20 mouse cellular contexts compared by ENCODE assay signal in genomic region chr15:70644447-70645202, GRCm38 (mm10).
DNase-seq lines count a peak whose midpoint lies in the region; ATAC-seq and TF ChIP-seq lines count a peak whose summit lies in the region.
"Had no signal": no experiment of that assay in that cellular context is flagged by ENCODE, and none has a peak within 500 bp of the region (broad histone marks: within the 10 kb centered on the region; RNA-seq: fewer than 3 reads in every experiment).

No protein-coding gene starts in this region.

- no peak overlapping the region for H3K4me3 ChIP-seq in midbrain, embryonic 12.5 days
- H3K4me3 ChIP-seq in midbrain, embryonic 15.5 days = no peak overlapping the region
- no peak overlapping the region for H3K4me3 ChIP-seq in forebrain, embryonic 14.5 days (ENCODE audit: low read depth, low read length)
- H3K4me3 ChIP-seq in neural tube, embryonic 12.5 days = no peak overlapping the region
- H3K4me3 ChIP-seq in kidney, embryonic 15.5 days (replicated peaks) = no peak overlapping the region
- H3K4me3 ChIP-seq: embryonic facial prominence, embryonic 13.5 days; gastrocnemius, adult 2 months; heart, embryonic 13.5 days; limb, embryonic 13.5 days; liver, embryonic 15.5 days had no signal

- H3K36me3 ChIP-seq in midbrain, embryonic 12.5 days = no peaks in the 10 kb centered on the region
- H3K36me3 ChIP-seq in midbrain, embryonic 15.5 days (replicated peaks) = no peaks in the 10 kb centered on the region
- no peaks in the 10 kb centered on the region for H3K36me3 ChIP-seq in forebrain, embryonic 14.5 days (ENCODE audit: control insufficient read depth, insufficient read depth, low read length)
- H3K36me3 ChIP-seq in neural tube, embryonic 12.5 days = no peaks in the 10 kb centered on the region
- H3K36me3 ChIP-seq in kidney, embryonic 15.5 days = no peaks in the 10 kb centered on the region
- H3K36me3 ChIP-seq: embryonic facial prominence, embryonic 13.5 days; heart, embryonic 13.5 days; limb, embryonic 13.5 days; liver, embryonic 15.5 days had no signal

- no peak overlapping the region for H3K9ac ChIP-seq in midbrain, embryonic 12.5 days (replicated peaks)
- H3K9ac ChIP-seq in midbrain, embryonic 15.5 days = no peak overlapping the region
- no peak overlapping the region for H3K9ac ChIP-seq in forebrain, embryonic 14.5 days (ENCODE audit: low read length)
- no peak overlapping the region for H3K9ac ChIP-seq in neural tube, embryonic 12.5 days
- no peak overlapping the region for H3K9ac ChIP-seq in kidney, embryonic 15.5 days
- H3K9ac ChIP-seq: embryonic facial prominence, embryonic 13.5 days; heart, embryonic 13.5 days; limb, embryonic 13.5 days; liver, embryonic 15.5 days had no signal

- no peak overlapping the region for H3K4me2 ChIP-seq in midbrain, embryonic 12.5 days (replicated peaks)
- no peak overlapping the region for H3K4me2 ChIP-seq in midbrain, embryonic 15.5 days
- H3K4me2 ChIP-seq in forebrain, embryonic 14.5 days (ENCODE audit: low read length) = no peak overlapping the region
- no peak overlapping the region for H3K4me2 ChIP-seq in neural tube, embryonic 12.5 days (replicated peaks)
- no peak overlapping the region for H3K4me2 ChIP-seq in kidney, embryonic 15.5 days
- H3K4me2 ChIP-seq: embryonic facial prominence, embryonic 13.5 days; heart, embryonic 13.5 days; limb, embryonic 13.5 days; liver, embryonic 15.5 days had no signal

- no peaks in the 10 kb centered on the region for H3K9me3 ChIP-seq in midbrain, embryonic 12.5 days
- H3K9me3 ChIP-seq in midbrain, embryonic 15.5 days = no peaks in the 10 kb centered on the region
- H3K9me3 ChIP-seq in forebrain, embryonic 14.5 days (replicated peaks; ENCODE audit: control insufficient read depth, low read length) = no peaks in the 10 kb centered on the region
- no peaks in the 10 kb centered on the region for H3K9me3 ChIP-seq in neural tube, embryonic 12.5 days
- H3K9me3 ChIP-seq in kidney, embryonic 15.5 days (replicated peaks) = no peaks in the 10 kb centered on the region
- H3K9me3 ChIP-seq: embryonic facial prominence, embryonic 13.5 days; heart, embryonic 13.5 days; limb, embryonic 13.5 days; liver, embryonic 15.5 days had no signal

- ATAC-seq in midbrain, embryonic 12.5 days (ENCODE audit: low FRiP score, low read depth) = 0 out of 2 replicates have a peak, but pooled peaks have one; percentile 56
- ATAC-seq in midbrain, embryonic 15.5 days (replicated peaks) = no peak
- peak; percentile 69 for ATAC-seq in forebrain, embryonic 14.5 days
- peak; percentile 90 for ATAC-seq in neural tube, embryonic 12.5 days (ENCODE audit: low FRiP score, low read depth)
- ATAC-seq in kidney, embryonic 15.5 days (replicated peaks; ENCODE audit: low FRiP score) = no peak
- ATAC-seq: intestine, postnatal 0 days; lung, postnatal 0 days had no signal

- no peak overlapping the region for H3K27ac ChIP-seq in midbrain, embryonic 12.5 days (replicated peaks)
- H3K27ac ChIP-seq in midbrain, embryonic 15.5 days = no peak overlapping the region
- no peak overlapping the region for H3K27ac ChIP-seq in forebrain, embryonic 14.5 days (ENCODE audit: low read depth, low read length)
- H3K27ac ChIP-seq in neural tube, embryonic 12.5 days = no peak overlapping the region
- no peak overlapping the region for H3K27ac ChIP-seq in kidney, embryonic 15.5 days
- H3K27ac ChIP-seq: embryonic facial prominence, embryonic 13.5 days; gastrocnemius, adult 2 months; heart, embryonic 13.5 days; limb, embryonic 13.5 days; liver, embryonic 15.5 days had no signal

- no peak for TF ChIP-seq POLR2A in brain, embryonic 14.5 days (IDR thresholded peaks at IDR 0.05; ENCODE audit: borderline replicate concordance, extremely low read depth, insufficient read depth, insufficient read length, poor library complexity, severe bottlenecking)

- 0 out of 2 replicates have a peak, but pooled peaks cover 2% of the 10 kb centered on the region for H3K4me1 ChIP-seq in midbrain, embryonic 12.5 days
- no peaks in the 10 kb centered on the region for H3K4me1 ChIP-seq in midbrain, embryonic 15.5 days
- H3K4me1 ChIP-seq in forebrain, embryonic 14.5 days (ENCODE audit: control insufficient read depth, insufficient read depth, low read length) = peaks cover 6% of the 10 kb centered on the region; the same call in 1 of the 2 replicates
- no peaks in the 10 kb centered on the region for H3K4me1 ChIP-seq in neural tube, embryonic 12.5 days
- H3K4me1 ChIP-seq in kidney, embryonic 15.5 days = no peaks in the 10 kb centered on the region
- H3K4me1 ChIP-seq: embryonic facial prominence, embryonic 13.5 days; heart, embryonic 13.5 days; limb, embryonic 13.5 days; liver, embryonic 15.5 days had no signal

- no peak for TF ChIP-seq CTCF in brain, embryonic 14.5 days (IDR thresholded peaks at IDR 0.05; ENCODE audit: borderline replicate concordance, extremely low read depth, insufficient read depth, insufficient read length)

- no peaks in the 10 kb centered on the region for H3K27me3 ChIP-seq in midbrain, embryonic 12.5 days
- H3K27me3 ChIP-seq in midbrain, embryonic 15.5 days (replicated peaks) = no peaks in the 10 kb centered on the region
- no peaks in the 10 kb centered on the region for H3K27me3 ChIP-seq in forebrain, embryonic 14.5 days (replicated peaks; ENCODE audit: control insufficient read depth, insufficient read depth, low read length)
- no peaks in the 10 kb centered on the region for H3K27me3 ChIP-seq in neural tube, embryonic 12.5 days (replicated peaks)
- no peaks in the 10 kb centered on the region for H3K27me3 ChIP-seq in kidney, embryonic 15.5 days
- H3K27me3 ChIP-seq: embryonic facial prominence, embryonic 13.5 days; heart, embryonic 13.5 days; limb, embryonic 13.5 days; liver, embryonic 15.5 days had no signal

- peak; percentile 53 for DNase-seq in brain, embryonic 14.5 days (ENCODE audit: low read depth)
- DNase-seq in forebrain, embryonic 14.5 days (ENCODE audit: low spot score) = peak; percentile 38
- no peak for DNase-seq in adrenal gland, adult (ENCODE audit: inconsistent age in 2 of 2, low spot score in 1 of 2)
- DNase-seq in ovary, postnatal 14 days (ENCODE audit: low spot score) = no peak
- DNase-seq: cerebellum, postnatal 10 days; gastrocnemius, adult 2 months; heart, adult 11 months; heart, postnatal 36 days; kidney, postnatal 10 days; right cerebral cortex, postnatal 4 days had no signal

Comparison
In these comparisons a context has a peak if more than half of its experiments do, and no peak if none do; other contexts are left out.
1. ATAC-seq: peak in midbrain, embryonic 12.5 days (single experiment), forebrain, embryonic 14.5 days (single experiment) and neural tube, embryonic 12.5 days (single experiment); none in midbrain, embryonic 15.5 days (single experiment) and kidney, embryonic 15.5 days (single experiment).
2. DNase-seq: peak in brain, embryonic 14.5 days (single experiment) and forebrain, embryonic 14.5 days (single experiment); none in adrenal gland, adult (0 of 2) and ovary, postnatal 14 days (single experiment).